Mouse (Mus musculus) testis, adult 2 months (tissue): ENCODE measurements at regions not wholly inside any gene's neighbourhood (a gene's known extent, or its start where the extent isn't known, plus 50 kb on each side); places are given as distances from the start of the nearest gene placed in this dataset.

Source experiments
- H3K27ac ChIP-seq: fragments of 200-500 bp; 2 replicates; pipeline ENCODE4 v1.5.1; 2012; ENCODE audit warnings: low read depth, low read length; ENCODE audit not compliant: control insufficient read depth, insufficient read depth
- H3K27me3 ChIP-seq: fragments of 200-500 bp; 2 replicates; pipeline ENCODE4 v1.6.1; 2012; ENCODE audit warnings: mild to moderate bottlenecking, low read length, moderate library complexity; ENCODE audit not compliant: control insufficient read depth, insufficient read depth
- H3K36me3 ChIP-seq: fragments of 200-500 bp; 2 replicates; pipeline ENCODE4 v1.6.1; 2012; ENCODE audit warnings: mild to moderate bottlenecking, low read length; ENCODE audit not compliant: control insufficient read depth, insufficient read depth
- H3K4me1 ChIP-seq: fragments of 200-500 bp; 2 replicates; pipeline ENCODE4 v1.6.1; 2012; ENCODE audit warnings: low read length; ENCODE audit not compliant: control insufficient read depth, insufficient read depth
- H3K4me3 ChIP-seq: fragments of 200-500 bp; 2 replicates; pipeline ENCODE4 v1.5.1; 2012; ENCODE audit warnings: low read depth, mild to moderate bottlenecking, low read length, moderate library complexity, mixed read lengths; ENCODE audit not compliant: control insufficient read depth
- CTCF ChIP-seq: fragments of 200-500 bp; IDR thresholded peaks from 2 replicates; pipeline ENCODE4 v1.5.1; 2012; ENCODE audit warnings: low read depth, mild to moderate bottlenecking, inconsistent platforms, low read length, moderate library complexity; ENCODE audit not compliant: control insufficient read depth, insufficient read depth, insufficient replicate concordance
- POLR2A ChIP-seq: fragments of 200-500 bp; IDR thresholded peaks from 2 replicates; pipeline ENCODE4 v1.6.1; 2012; ENCODE audit warnings: low read depth, mild to moderate bottlenecking, inconsistent platforms, low read length, moderate library complexity; ENCODE audit not compliant: control insufficient read depth

DNA sequence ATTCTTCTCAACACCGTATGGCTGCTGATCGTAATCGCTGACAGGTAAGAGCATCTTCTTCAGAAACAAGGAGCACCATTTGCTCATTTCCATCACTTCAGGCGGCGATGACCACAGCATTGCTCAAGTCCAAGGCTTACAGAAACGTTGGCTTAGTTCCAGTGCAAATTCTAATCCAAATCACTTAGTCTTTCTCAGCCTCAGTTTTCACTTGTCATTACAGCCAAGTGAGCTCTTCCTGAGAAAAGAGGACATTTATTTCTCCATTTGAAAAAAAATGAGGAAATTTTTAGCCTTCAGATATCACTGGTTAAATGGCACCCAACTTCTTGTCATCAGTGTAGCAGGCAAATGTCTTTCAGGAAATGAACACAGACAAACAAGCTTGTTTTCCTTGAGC is 246.8 kb upstream of the Tars start:
- Histone ChIP-seq H3K27ac (no peak overlapping the region), H3K4me1 (no peaks in the 10 kb centered on the region), H3K36me3 (no peaks in the 10 kb centered on the region), H3K27me3 (no peaks in the 10 kb centered on the region), H3K4me3 (no peak overlapping the region)
- TF ChIP-seq CTCF (no peak), POLR2A (no peak)

DNA sequence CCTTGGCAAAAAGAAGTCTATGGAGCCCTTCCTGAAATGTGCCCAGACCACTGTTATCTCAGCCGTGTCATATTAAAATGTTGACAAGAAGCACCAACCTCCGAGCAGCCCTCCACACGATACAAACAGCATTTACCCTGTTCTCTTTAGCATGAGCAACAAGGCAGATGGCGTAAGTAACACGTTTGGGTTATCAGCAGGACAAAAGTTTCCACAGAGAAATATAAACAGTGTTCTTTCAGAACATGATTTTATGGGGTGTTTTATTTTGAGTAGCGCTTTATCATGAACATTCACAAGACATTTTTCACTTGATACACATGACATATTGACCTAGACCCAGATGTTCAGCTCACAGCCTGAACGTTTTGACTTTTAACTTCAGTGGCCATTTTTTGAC is 245.3 kb upstream of the Tars start:
- Histone ChIP-seq H3K4me1 (no peaks in the 10 kb centered on the region), H3K4me3 (no peak overlapping the region), H3K36me3 (no peaks in the 10 kb centered on the region), H3K27ac (no peak overlapping the region), H3K27me3 (no peaks in the 10 kb centered on the region)
- TF ChIP-seq POLR2A (no peak), CTCF (no peak)

DNA sequence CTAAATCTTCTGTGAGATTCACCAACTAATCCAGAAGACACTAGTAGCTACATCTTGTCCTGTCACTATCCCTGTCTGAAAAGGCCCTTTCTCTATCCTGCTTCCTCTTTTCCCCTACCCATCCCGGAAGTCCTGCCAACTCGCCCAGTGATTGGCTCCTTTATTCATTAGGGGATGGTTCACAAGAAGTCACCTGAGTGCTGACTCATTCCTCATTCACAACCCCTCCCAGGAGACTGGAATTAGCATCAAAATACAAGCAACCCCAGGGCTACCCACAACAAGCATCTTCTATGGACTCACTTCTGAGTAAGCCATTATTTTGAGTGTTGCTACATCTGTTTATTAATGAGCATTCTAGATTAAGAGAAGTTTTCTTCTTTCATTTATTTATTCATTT is 231.2 kb upstream of the Tars start:
- Histone ChIP-seq H3K27me3 (no peaks in the 10 kb centered on the region), H3K36me3 (no peaks in the 10 kb centered on the region), H3K4me3 (no peak overlapping the region; the same call in 1 of the 2 replicates), H3K27ac (no peak overlapping the region; the same call in 1 of the 2 replicates), H3K4me1 (peaks cover 4% of the 10 kb centered on the region)
- TF ChIP-seq POLR2A = no peak
- no peak for TF ChIP-seq CTCF

DNA sequence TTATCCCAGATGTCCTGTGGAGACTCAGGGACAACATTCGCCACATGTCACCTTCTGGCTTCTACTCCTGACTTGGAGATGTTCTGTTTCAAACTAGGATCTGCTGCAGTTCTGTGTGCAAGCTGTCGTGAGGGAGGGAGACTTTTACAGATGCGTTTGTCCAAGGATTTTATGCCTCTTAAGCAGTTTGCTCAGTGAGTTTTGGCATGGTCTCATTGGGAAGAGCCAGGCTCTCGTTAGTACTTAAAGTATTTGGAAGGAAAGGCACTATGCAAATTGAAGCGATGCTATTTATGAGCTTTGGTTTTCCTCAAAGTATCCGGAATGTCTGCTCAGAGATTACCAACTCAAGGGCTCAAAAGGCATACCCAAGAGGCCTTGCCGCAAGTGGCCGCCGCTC is 227.0 kb upstream of the Tars start:
- H3K27ac ChIP-seq = no peak overlapping the region

DNA sequence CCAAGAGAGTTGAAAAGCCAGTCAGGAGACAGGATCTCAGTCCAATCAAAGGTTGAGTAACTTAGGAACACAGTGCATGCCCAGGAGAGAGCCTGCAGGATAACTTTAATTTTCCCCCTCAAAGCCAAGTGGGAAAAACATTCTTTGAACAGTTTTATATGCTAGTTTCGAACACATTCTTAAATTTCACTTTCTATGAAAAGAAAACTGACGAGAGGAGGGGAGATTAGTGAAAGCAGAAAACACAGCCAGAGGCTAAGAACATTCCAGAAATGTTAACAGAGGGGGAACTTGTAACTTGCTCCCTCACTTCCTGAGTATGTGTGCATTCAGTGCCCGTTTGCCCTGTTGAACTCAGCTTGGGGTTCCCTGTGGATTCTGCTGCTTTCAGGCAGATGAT is 213.0 kb upstream of the Tars start:
- no peak overlapping the region for H3K27ac ChIP-seq
- H3K27me3 ChIP-seq = no peaks in the 10 kb centered on the region
- H3K4me1 ChIP-seq = no peaks in the 10 kb centered on the region
- H3K36me3 ChIP-seq = no peaks in the 10 kb centered on the region
- TF ChIP-seq CTCF = no peak
- TF ChIP-seq POLR2A = no peak
- H3K4me3 ChIP-seq = no peak overlapping the region

More for the DNA sequence above, 227.0 kb upstream of the Tars start:
- TF ChIP-seq POLR2A (no peak), CTCF (no peak)
- Histone ChIP-seq H3K4me1 (peaks cover 4% of the 10 kb centered on the region), H3K27me3 (no peaks in the 10 kb centered on the region), H3K4me3 (no peak overlapping the region), H3K36me3 (no peaks in the 10 kb centered on the region)

DNA sequence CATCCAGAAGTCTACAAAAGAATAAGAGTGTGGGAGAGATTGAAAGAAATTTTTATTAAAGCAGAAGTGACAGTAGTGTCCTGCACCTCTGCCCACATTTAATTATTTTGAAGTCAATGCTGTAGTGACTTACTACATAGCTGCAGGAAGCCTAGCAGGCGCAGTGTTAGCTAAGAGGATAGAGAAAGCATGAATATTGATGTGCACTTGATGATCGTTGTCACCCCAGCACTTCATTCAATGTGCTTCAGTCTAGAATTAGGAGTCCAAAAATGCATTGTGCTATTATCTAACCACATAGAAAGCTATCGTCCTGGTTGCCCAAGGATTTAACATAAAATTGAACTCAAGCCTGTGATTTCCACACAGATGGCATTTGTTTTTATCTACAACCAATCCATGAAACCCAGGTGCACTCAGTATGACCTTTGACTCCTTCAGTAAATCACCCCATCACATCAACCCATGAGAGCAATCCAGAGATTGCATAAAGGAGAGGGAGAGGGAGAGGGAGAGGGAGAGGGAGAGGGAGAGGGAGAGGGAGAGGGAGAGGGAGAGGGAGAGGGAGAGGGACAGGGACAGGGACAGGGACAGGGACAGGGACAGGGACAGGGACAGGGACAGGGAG is 210.7 kb upstream of the Tars start:
- no peak overlapping the region for H3K4me3 ChIP-seq
- no peaks in the 10 kb centered on the region for H3K36me3 ChIP-seq
- no peak overlapping the region for H3K27ac ChIP-seq
- no peaks in the 10 kb centered on the region for H3K27me3 ChIP-seq
- no peaks in the 10 kb centered on the region for H3K4me1 ChIP-seq
- TF ChIP-seq CTCF = no peak

DNA sequence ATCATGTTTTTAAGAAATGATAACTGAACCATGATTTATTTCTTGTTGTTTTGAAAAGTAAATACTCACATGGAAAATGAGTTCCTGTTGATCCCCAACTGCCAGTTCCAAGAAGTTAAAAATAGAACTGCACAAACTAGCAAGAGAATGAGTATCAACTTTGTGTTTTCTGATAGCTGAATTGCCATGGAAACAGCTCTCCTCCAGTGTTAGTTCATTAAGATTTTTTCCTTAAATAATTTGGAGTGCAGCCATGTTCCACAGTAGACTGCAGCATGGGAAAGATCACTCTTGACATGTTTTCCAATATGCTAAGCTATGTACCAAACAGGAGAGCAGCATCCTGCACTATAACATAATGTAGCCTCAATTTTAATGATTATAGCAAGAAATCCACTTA is 208.0 kb upstream of the Tars start:
- Histone ChIP-seq H3K4me3 (no peak overlapping the region), H3K27me3 (no peaks in the 10 kb centered on the region), H3K36me3 (no peaks in the 10 kb centered on the region), H3K4me1 (no peaks in the 10 kb centered on the region), H3K27ac (no peak overlapping the region)
- TF ChIP-seq CTCF = no peak
- TF ChIP-seq POLR2A = no peak

DNA sequence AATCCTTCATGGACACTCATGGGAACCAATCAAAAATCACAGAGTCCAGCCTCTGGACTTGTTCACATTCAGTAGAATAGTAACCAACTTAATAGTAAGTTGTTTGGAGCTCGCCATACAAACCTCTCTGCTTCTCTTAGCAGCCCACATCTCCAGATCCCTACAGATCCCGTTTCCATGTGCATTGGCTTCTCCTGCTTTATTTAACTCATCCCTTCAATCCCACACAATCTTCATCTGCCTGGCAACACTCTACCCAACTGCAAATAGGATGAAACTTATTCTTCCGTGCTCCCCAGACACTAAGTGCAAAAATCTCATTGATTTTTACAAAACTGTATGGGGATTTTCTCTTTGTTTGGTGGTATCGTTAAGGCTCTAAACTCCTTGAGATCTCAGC is 206.2 kb upstream of the Tars start:
- Histone ChIP-seq H3K4me3 (no peak overlapping the region), H3K36me3 (no peaks in the 10 kb centered on the region), H3K27ac (no peak overlapping the region), H3K4me1 (no peaks in the 10 kb centered on the region), H3K27me3 (no peaks in the 10 kb centered on the region)
- TF ChIP-seq POLR2A (no peak), CTCF (no peak)
